Mouse (Mus musculus) CH12.LX (cell line): Measurements from ENCODE around the gene Plxdc1.

Source experiments
- MAX ChIP-seq: IDR thresholded peaks from 2 replicates; pipeline ENCODE4 v1.6.1; 2011; ENCODE audit warnings: low read length, improper control_type of control experiment
- MAZ ChIP-seq: IDR thresholded peaks from 2 replicates; pipeline ENCODE4 v1.6.1; 2012; ENCODE audit warnings: low read depth, mild to moderate bottlenecking, inconsistent platforms, low read length, improper control_type of control experiment, moderate library complexity
- USF2 ChIP-seq: conservative IDR thresholded peaks from 2 replicates; pipeline ENCODE4 v1.6.1; 2011; ENCODE audit warnings: low read depth, low read length, improper control_type of control experiment

- TF ChIP-seq MAX (peak; percentile 18; the same call in 1 of the 2 replicates), MAZ (peak; percentile 65; the same call in 1 of the 2 replicates), USF2 (no peak)
These were observed 43.7 kb downstream of the Plxdc1 start for GRCm38 (mm10) chr11:97942420-97943111.
